Mouse (Mus musculus) forebrain, embryonic 12.5 days (tissue): ENCODE data around the gene Magoh. TPM values are rescaled to one million over a fixed set of nuclear protein-coding genes. Genes with fewer than 3 reads are reported as not detected.

Experiments
- ATAC-seq: fragments of 200-750 bp; cut with Nextera tagmentation; 2 replicates; pipeline ENCODE4 v1.8.0; 2017; ENCODE audit warnings: moderate TSS enrichment; ENCODE audit not compliant: low FRiP score
- H3K27ac ChIP-seq: fragments of 300-500 bp; sonication (generic); 2 replicates; pipeline ENCODE4 v1.5.1; 2016; ENCODE audit warnings: mild to moderate bottlenecking
- H3K27me3 ChIP-seq: fragments of 300-500 bp; sonication (generic); 2 replicates; pipeline ENCODE4 v1.6.1; 2016; ENCODE audit warnings: mild to moderate bottlenecking
- H3K36me3 ChIP-seq: fragments of 300-500 bp; sonication (generic); replicated peaks from 2 replicates; pipeline ENCODE4 v1.6.1; 2016; ENCODE audit warnings: mild to moderate bottlenecking
- H3K4me1 ChIP-seq: fragments of 300-500 bp; sonication (generic); 2 replicates; pipeline ENCODE4 v1.6.1; 2016
- H3K4me2 ChIP-seq: fragments of 300-500 bp; sonication (generic); 2 replicates; pipeline ENCODE4 v1.6.1; 2016; ENCODE audit warnings: mild to moderate bottlenecking, moderate library complexity
- H3K4me3 ChIP-seq: fragments of 300-500 bp; sonication (generic); replicated peaks from 2 replicates; pipeline ENCODE4 v1.5.1; 2016; ENCODE audit warnings: mild to moderate bottlenecking
- H3K9ac ChIP-seq: fragments of 300-500 bp; sonication (generic); 2 replicates; pipeline ENCODE4 v1.6.1; 2016; ENCODE audit warnings: mild to moderate bottlenecking
- H3K9me3 ChIP-seq: fragments of 300-500 bp; sonication (generic); 2 replicates; pipeline ENCODE4 v1.6.1; 2016
- WGBS: fragments of 180-500 bp; shearing (Covaris S2); methylation state at CpG from one replicate; pipeline ENCODE4 v1.1.7; 2016; 5-methylcytosine and 5-hydroxymethylcytosine counted together
- polyA plus RNA-seq: library from polyadenylated mRNA; unstranded; fragments of >200 nt; fragmentation: Nextera tagmentation; extraction: Ambion mirVana; gene quantifications from 2 replicates; pipeline ENCODE4 v1.2.1, GENCODE M21; 2016

The Magoh gene
- polyA plus RNA-seq, 1 experiment from 2014 or later: 232 TPM

- Histone ChIP-seq H3K27ac (no peak overlapping the region), H3K4me1 (no peaks in the 10 kb centered on the region), H3K4me2 (no peak overlapping the region), H3K4me3 (no peak overlapping the region), H3K9me3 (no peaks in the 10 kb centered on the region), H3K27me3 (no peaks in the 10 kb centered on the region), H3K36me3 (peaks cover 45% of the 10 kb centered on the region), H3K9ac (no peak overlapping the region)
- ATAC-seq: no peak
- 84% methylated on average over 5 of the region's 5 CpGs for WGBS
Observed at GRCm38 (mm10) chr4:107899211-107899927, 19.8 kb downstream of the Magoh start.

DNA sequence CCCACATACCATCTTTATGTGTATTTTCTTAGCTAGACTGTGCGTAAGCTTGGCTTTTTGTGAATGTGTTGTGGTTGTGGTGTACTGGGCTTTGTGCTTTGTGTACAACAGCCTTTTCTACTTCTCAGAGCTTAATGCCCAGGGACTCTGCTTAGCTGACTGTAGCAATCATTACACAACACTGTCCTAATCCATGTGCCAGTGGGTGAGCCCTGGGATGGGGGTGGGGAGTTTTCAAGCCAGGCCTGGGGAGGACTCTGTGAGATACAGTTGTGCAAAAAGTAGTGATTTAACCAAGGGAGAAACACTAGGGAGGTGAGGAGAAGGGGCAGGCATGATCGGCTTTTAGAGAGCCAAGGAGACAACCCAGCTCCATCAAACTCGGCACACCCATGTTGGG lies 20.7 kb downstream of the Magoh start:
- H3K4me1 ChIP-seq: no peaks in the 10 kb centered on the region
- H3K4me3 ChIP-seq: no peak overlapping the region
- no peak overlapping the region for H3K4me2 ChIP-seq
- no peak overlapping the region for H3K9ac ChIP-seq
- WGBS: 92% methylated on average over 3 of the region's 3 CpGs
- no peak overlapping the region for H3K27ac ChIP-seq
- no peaks in the 10 kb centered on the region for H3K9me3 ChIP-seq
- no peak for ATAC-seq
- peaks cover 39% of the 10 kb centered on the region for H3K36me3 ChIP-seq
- H3K27me3 ChIP-seq: no peaks in the 10 kb centered on the region

DNA sequence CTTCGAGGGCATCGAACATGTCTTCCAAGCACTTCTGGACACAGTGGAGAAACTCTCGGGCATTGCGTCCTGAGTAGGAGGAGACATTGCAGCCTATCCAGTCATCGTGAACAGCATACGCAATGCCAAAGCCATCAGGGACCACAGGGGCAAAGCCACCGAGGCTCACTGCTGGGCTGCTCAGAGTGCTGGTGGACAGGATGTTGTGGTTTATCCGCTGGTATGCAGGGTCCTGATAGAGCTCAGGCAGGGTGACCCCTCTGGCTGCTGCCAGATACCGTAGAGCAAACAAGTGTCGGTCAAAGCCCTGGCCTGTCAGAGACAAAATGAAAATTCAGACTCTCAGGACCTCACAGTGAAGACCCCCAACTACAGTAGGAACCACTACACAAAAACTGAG lies 24.7 kb downstream of the Magoh start:
- no peak for ATAC-seq
- WGBS: 94% methylated on average over 10 of the region's 10 CpGs

DNA sequence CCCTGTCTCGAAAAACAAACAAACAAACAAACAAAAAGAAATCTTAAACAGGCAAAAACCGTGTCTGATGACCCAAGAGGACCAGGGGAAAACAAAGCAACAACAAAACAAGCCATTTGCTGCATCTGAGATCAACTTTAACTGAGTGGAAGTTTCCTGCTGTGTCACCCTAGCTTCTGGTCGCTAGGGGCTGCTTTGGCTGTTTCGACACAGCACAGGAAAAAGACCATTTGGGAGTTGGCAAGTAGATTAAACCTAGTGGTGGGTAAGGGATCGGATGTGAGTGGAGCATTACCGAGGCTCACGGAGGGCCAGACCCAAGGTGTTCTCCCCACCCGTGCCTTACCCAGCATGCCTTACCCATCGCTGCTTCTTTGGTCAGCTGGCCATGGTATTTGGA lies 27.0 kb downstream of the Magoh start:
- Histone ChIP-seq H3K4me3 (no peak overlapping the region), H3K4me2 (no peak overlapping the region), H3K9me3 (no peaks in the 10 kb centered on the region), H3K36me3 (peaks cover 47% of the 10 kb centered on the region), H3K9ac (no peak overlapping the region), H3K27ac (no peak overlapping the region), H3K27me3 (no peaks in the 10 kb centered on the region), H3K4me1 (no peaks in the 10 kb centered on the region)
- ATAC-seq: no peak
- 88% methylated on average over 9 of the region's 9 CpGs for WGBS

More for the DNA sequence above, 24.7 kb downstream of the Magoh start:
- Histone ChIP-seq H3K9me3 (no peaks in the 10 kb centered on the region), H3K9ac (no peak overlapping the region), H3K36me3 (peaks cover 33% of the 10 kb centered on the region), H3K4me1 (no peaks in the 10 kb centered on the region), H3K27ac (no peak overlapping the region), H3K4me2 (no peak overlapping the region), H3K4me3 (no peak overlapping the region), H3K27me3 (no peaks in the 10 kb centered on the region)

DNA sequence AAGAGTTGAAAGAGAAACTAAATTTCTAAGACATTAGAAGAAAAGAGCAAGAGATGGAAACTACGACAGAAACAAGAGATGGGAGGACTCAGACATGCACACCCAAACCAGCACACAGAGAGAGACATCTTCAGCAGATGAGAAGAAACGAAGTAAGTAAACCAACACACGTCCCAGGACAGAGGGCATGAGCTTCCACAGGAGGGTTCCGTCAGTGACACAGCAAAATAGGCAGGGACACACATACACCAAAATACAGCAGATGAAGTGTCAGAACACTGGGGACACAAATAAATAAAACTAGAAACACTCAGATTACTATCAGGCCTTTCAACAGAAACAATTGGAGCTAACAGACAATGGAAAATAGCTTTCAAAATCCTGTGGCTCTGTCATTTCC lies 30.5 kb downstream of the Magoh start:
- H3K4me3 ChIP-seq: no peak overlapping the region
- peaks cover 60% of the 10 kb centered on the region for H3K36me3 ChIP-seq
- no peak for ATAC-seq
- no peak overlapping the region for H3K4me2 ChIP-seq
- no peaks in the 10 kb centered on the region for H3K4me1 ChIP-seq
- H3K9me3 ChIP-seq: no peaks in the 10 kb centered on the region
- 91% methylated on average over 4 of the region's 4 CpGs for WGBS
- H3K27me3 ChIP-seq: no peaks in the 10 kb centered on the region
- H3K9ac ChIP-seq: no peak overlapping the region
- H3K27ac ChIP-seq: no peak overlapping the region

- 92% methylated on average over 2 of the region's 2 CpGs for WGBS
- Histone ChIP-seq H3K4me2 (no peak overlapping the region), H3K9ac (no peak overlapping the region), H3K4me1 (peaks cover 14% of the 10 kb centered on the region), H3K4me3 (no peak overlapping the region), H3K36me3 (no peaks in the 10 kb centered on the region), H3K9me3 (no peaks in the 10 kb centered on the region), H3K27ac (no peak overlapping the region), H3K27me3 (no peaks in the 10 kb centered on the region)
- ATAC-seq: no peak
Observed at GRCm38 (mm10) chr4:107920336-107920735, 40.8 kb downstream of the Magoh start.

GRCm38 (mm10) chr4:107921152-107921695 lies 41.7 kb downstream of the Magoh start:
- H3K9ac ChIP-seq: no peak overlapping the region
- no peak overlapping the region for H3K4me3 ChIP-seq
- no peak overlapping the region for H3K27ac ChIP-seq
- no peaks in the 10 kb centered on the region for H3K27me3 ChIP-seq
- no peak for ATAC-seq
- WGBS: 89% methylated on average over 8 of the region's 8 CpGs
- H3K4me1 ChIP-seq: peaks cover 14% of the 10 kb centered on the region
- no peaks in the 10 kb centered on the region for H3K36me3 ChIP-seq
- no peak overlapping the region for H3K4me2 ChIP-seq
- H3K9me3 ChIP-seq: no peaks in the 10 kb centered on the region

GRCm38 (mm10) chr4:107921952-107922351 lies 42.4 kb downstream of the Magoh start:
- no peak for ATAC-seq
- H3K4me2 ChIP-seq: no peak overlapping the region
- no peak overlapping the region for H3K27ac ChIP-seq
- no peak overlapping the region for H3K4me3 ChIP-seq
- no peaks in the 10 kb centered on the region for H3K27me3 ChIP-seq
- H3K4me1 ChIP-seq: peaks cover 14% of the 10 kb centered on the region
- WGBS: 72% methylated on average over 4 of the region's 4 CpGs
- H3K9ac ChIP-seq: no peak overlapping the region
- H3K36me3 ChIP-seq: no peaks in the 10 kb centered on the region
- no peaks in the 10 kb centered on the region for H3K9me3 ChIP-seq

- peak; percentile 96 for ATAC-seq
- H3K4me3 ChIP-seq: peak within 1 kb of the TSS; percentile 77
- H3K4me2 ChIP-seq: peak within 1 kb of the TSS; percentile 84
- H3K4me1 ChIP-seq: peaks cover 14% of the 10 kb centered on the region
- no peaks in the 10 kb centered on the region for H3K36me3 ChIP-seq
- no peaks in the 10 kb centered on the region for H3K9me3 ChIP-seq
- H3K9ac ChIP-seq: peak within 1 kb of the TSS; percentile 82
- under 1% methylated on average over 38 of the region's 38 CpGs for WGBS
- peak within 1 kb of the TSS; percentile 61; the same call in 1 of the 2 replicates for H3K27ac ChIP-seq
- H3K27me3 ChIP-seq: no peaks in the 10 kb centered on the region
Observed at GRCm38 (mm10) chr4:107923145-107923802, 43.7 kb downstream of the Magoh start, which contains the start of gene Cpt2. TSS of gene Cpt2 (minus strand) at chr4:107923610.

DNA sequence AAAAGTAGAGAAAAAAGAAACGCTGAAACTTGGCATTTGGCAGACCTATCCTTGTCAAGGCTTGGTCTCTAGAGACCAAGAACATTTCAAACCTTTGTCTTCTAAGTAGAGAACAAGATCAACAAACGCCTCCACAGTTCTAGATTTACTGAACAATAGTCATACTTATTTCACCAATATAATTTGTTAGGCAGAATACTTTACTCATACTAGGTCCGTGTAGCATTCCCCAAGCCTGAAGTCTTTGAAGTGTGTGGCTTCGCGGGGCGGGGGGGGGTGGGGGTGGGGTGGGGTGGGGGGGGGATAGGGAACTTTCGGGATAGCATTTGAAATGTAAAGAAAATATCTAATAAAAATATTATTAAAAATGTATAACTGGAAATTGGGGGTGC lies 44.2 kb downstream of the Magoh start:
- Histone ChIP-seq H3K4me2 (peak overlapping the region; percentile 84), H3K9ac (no peak overlapping the region), H3K4me3 (peak overlapping the region; percentile 77), H3K9me3 (no peaks in the 10 kb centered on the region), H3K4me1 (peaks cover 14% of the 10 kb centered on the region), H3K36me3 (no peaks in the 10 kb centered on the region), H3K27me3 (no peaks in the 10 kb centered on the region), H3K27ac (no peak overlapping the region)
- 47% methylated on average over 7 of the region's 7 CpGs for WGBS
- peak; percentile 62 for ATAC-seq

DNA sequence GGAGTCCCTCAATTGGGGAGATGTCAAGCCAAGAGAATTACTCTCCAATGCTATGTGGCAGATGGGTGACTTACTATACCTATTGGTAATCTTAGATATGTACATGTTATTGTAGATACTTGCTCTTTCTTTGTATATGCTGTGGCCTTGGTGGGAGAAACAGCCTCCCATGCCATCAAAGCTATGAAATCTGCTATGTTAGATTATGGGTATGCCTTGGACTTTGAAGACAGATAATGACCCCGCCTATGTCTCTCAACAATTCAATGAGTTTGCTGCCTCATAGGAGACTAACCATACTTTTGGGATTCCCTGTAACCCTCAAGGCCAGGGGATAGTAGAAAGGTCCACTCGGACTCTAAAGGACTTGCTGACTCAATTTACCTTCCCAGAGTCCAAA lies 48.7 kb downstream of the Magoh start:
- Histone ChIP-seq H3K4me3 (no peak overlapping the region), H3K4me1 (no peaks in the 10 kb centered on the region), H3K36me3 (no peaks in the 10 kb centered on the region), H3K9ac (no peak overlapping the region), H3K9me3 (no peaks in the 10 kb centered on the region), H3K4me2 (no peak overlapping the region), H3K27me3 (no peaks in the 10 kb centered on the region), H3K27ac (no peak overlapping the region)
- no peak for ATAC-seq
- 66% methylated on average over 2 of the region's 2 CpGs for WGBS

GRCm38 (mm10) chr4:107928726-107929125 lies 49.2 kb downstream of the Magoh start:
- no peak overlapping the region for H3K4me3 ChIP-seq
- no peaks in the 10 kb centered on the region for H3K36me3 ChIP-seq
- no peaks in the 10 kb centered on the region for H3K27me3 ChIP-seq
- no peaks in the 10 kb centered on the region for H3K4me1 ChIP-seq
- 83% methylated on average over 2 of the region's 2 CpGs for WGBS
- no peak for ATAC-seq
- H3K4me2 ChIP-seq: no peak overlapping the region
- H3K9ac ChIP-seq: no peak overlapping the region
- no peak overlapping the region for H3K27ac ChIP-seq
- no peaks in the 10 kb centered on the region for H3K9me3 ChIP-seq

- H3K27ac ChIP-seq: no peak overlapping the region
- no peaks in the 10 kb centered on the region for H3K36me3 ChIP-seq
- H3K4me3 ChIP-seq: no peak overlapping the region
- ATAC-seq: no peak
- no peaks in the 10 kb centered on the region for H3K9me3 ChIP-seq
- no peaks in the 10 kb centered on the region for H3K4me1 ChIP-seq
- no peaks in the 10 kb centered on the region for H3K27me3 ChIP-seq
- WGBS: 83% methylated on average over 3 of the region's 3 CpGs
- no peak overlapping the region for H3K9ac ChIP-seq
- H3K4me2 ChIP-seq: no peak overlapping the region
Observed at GRCm38 (mm10) chr4:107931453-107931852, 51.9 kb downstream of the Magoh start.
